Mouse (Mus musculus) mouse embryonic stem cell (cell line): ENCODE measurements at regions not wholly inside any gene's neighbourhood (a gene's known extent, or its start where the extent isn't known, plus 50 kb on each side); places are given as distances from the start of the nearest gene placed in this dataset.

Experiments used
- in situ Hi-C, 2 experiments: fragments of 300-500 bp; cut with MboI; formaldehyde crosslinking; loops; 1 replicate in 1 of 2; 3 replicates in 1 of 2; pipeline ENCODE4 v1.14.3; 2019 to 2020; ENCODE audit warnings: low sequenced_read_pairs in 2 of 2, low pct_unique_long_range_greater_than_20kb in 1 of 2, mixed read lengths in 1 of 2; ENCODE audit not compliant: unreplicated experiment in 1 of 2

DNA sequence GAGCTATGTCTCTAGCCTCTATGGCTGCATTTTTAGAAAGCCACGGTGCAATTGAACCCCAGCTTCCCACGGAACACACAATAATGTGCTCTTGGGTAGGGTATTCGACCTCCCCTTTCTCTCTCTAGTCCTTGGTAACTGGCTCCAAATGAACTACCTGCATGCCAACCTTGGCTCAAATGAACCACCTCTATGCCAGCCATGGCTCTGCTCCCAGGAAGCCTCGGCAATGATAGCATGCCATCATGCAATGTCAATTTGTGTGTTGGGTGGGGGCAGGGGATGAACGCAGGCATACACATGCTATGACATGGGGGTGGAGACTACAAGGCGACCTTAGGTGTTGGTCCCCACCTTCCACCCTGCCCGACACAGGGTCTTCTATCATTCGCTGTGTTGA, 170.5 kb upstream of the Gli2 start:
- in situ Hi-C loops: no loop called here

- in situ Hi-C loops: no loop called here
Observed at GRCm38 (mm10) chr1:119221901-119222300, 168.5 kb upstream of the Gli2 start.

DNA sequence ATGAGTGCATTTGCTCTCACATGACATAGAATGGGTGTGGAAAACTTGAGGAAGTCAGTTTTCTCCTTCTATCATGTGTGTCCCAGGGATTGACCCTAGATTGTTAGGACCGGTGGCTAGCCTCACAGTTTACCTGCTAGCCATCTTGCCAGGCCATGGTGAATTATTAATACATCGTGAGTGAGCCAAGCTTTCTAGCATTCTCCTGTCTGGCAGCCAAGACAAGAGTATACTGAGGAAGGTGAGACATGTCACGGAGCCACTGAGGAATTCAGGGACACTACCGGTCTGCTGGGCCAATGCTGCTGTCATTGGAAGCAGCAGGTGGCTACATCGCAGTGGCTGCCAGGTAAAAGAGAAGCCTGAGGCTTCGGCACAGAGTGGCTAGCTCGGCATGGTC, 167.6 kb upstream of the Gli2 start:
- in situ Hi-C loops: no loop called here

GRCm38 (mm10) chr1:119219817-119220216, 166.4 kb upstream of the Gli2 start:
- in situ Hi-C loops: no loop called here

- in situ Hi-C loops: no loop called here
Observed at GRCm38 (mm10) chr1:119217387-119217786, 164.0 kb upstream of the Gli2 start.

- in situ Hi-C loops: no loop called here
Observed at GRCm38 (mm10) chr1:119209607-119210007, 156.2 kb upstream of the Gli2 start.

GRCm38 (mm10) chr1:119202456-119202855, 149.0 kb upstream of the Gli2 start:
- in situ Hi-C loops: no loop called here

DNA sequence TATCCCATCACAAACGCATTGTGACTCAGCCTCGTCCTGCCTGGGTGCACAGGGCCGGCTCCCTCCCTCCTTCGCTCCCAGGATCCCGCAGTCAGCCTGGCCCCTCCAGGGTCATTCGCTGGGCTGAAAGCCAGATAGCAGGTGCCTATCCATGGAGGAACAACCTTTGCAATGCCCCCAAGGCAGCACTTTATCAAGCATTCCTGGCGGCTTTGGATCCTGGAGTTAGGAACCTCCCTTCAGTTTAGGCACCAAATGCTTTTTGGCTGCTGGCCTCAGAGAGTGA, 143.9 kb upstream of the Gli2 start:
- in situ Hi-C loops: no loop called here

GRCm38 (mm10) chr1:119196674-119197414, 143.4 kb upstream of the Gli2 start:
- in situ Hi-C loops: no loop called here

DNA sequence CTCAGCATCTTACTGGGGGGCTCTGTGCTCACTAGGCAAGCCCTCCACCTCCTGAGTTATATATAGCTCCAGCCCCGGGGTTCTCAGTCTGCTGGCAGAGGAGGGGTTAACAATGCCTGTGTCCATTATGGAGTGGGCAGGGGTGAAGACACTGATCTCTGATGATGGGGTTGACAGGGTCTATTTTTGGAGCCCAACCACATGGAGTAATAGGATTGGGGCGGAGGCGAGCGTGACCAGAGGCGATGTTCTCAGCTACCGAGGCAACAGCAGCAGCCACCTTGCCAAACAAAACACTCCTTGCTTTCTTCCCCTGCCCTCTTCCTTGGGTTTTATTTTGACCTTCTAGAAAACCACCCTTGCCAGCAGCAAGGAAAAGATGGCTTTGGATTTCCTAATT, 141.1 kb upstream of the Gli2 start:
- in situ Hi-C loops: no loop called here

GRCm38 (mm10) chr1:119191177-119191576, 137.8 kb upstream of the Gli2 start:
- in situ Hi-C loops: no loop called here

- in situ Hi-C loops: no loop called here
Observed at GRCm38 (mm10) chr1:119189461-119190066, 136.1 kb upstream of the Gli2 start.

DNA sequence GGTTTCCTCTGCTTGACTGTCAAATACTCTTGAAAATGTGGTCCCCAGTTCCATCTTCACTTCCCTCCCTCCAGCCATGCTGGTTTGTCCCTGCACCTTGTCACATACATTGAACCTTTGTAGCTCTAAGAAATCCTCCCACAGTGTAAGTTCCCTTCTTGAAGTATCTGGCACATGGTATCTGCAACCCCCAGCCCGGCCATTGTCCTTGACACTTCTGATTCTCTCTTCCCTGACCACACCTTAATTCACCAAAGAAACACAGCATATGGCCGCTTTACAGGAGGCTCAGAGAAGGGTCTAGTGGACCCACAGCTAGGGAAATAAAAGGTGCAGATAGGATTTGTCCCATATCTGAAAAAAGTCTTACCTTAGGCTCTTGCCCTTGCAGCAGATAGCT, 133.9 kb upstream of the Gli2 start:
- in situ Hi-C loops: no loop called here

- in situ Hi-C loops: no loop called here
Observed at GRCm38 (mm10) chr1:119186856-119187255, 133.4 kb upstream of the Gli2 start.

DNA sequence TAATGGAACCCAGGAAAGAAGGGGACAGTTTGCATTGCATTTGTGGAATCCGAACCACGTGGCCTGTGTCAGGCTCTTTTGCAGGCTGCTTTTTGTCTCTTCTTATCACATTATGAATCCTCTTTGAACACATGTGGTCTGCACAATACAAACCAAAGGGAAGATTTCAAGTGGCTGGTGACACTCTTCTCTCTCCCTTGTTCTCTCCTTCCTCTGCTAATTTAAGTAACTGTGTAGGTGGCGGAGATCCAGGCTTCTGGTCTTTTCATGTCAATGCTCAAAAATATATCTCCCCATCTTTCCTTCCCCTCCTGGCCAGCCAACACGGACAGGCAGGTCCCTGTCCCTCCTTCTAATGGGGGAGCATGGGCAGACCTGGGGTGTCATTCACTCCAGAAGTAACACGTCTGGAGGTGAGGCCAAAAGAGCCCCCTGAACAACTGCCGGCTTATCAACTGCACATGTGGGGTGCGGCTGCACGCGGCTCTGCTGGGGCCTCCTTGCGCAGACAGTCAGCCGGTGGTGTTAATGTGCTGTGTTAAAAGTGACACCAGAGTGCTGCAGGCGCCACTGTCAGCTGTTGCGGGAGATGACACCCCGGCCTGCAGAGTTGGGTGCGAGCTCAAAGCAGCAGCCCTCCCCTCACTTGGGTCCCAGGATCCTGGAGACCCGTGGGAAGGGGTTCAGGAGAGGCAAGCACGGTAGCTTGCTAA, 130.3 kb upstream of the Gli2 start:
- in situ Hi-C loops: no loop called here

DNA sequence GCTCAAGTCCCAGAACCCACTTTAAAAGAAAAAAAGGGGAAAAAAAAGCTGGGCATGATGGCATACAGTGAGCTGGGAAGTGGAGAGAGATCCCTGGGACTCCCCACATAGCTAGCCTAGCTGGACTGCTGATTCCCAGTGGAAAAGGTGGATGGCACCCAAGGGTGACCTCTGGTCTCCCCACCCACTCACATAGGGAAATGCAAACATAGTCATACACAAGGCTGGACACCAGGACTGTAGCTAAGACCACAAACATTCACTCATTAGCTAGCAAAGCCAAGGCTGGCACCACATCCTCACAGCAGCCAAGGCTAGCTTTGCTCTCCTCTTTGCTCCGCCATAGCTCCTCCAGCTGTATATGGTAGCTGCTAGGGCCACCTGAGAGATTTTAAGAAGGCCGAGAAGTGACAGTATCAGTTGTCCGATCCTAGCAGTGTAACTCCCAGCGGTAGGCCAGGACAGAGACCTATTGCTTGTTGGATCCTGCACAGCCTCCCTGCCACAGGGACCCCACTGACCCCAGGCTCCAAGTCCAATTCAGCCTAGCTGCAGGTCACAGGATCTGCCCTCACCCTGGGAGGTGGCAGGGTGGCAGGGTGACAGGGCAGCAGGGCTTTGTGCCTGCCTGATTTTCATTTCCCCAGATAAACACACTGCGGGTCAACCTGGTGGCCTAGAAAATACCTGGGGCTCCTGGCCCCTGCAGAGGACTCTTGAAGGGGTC, 119.8 kb upstream of the Gli2 start:
- in situ Hi-C loops: no loop called here

DNA sequence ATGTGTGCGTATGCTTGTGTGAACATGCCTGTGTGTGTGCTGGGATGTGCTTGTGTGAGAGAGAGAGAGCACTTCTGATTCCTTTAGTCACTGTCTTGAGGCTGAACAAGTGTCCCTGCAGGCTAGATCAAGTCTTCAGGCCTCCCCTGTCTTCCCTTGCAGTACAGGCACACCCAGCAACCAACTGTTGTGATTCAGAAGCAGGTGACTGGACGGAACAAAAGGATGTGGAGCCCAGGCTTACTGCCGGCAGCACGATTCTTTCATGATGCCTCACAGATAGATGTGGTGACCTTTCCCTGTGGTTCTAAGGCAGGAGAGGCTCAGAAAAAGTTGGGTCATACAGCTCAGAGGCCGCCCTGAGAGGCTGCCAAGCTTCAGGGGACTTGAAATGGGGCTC, 114.0 kb upstream of the Gli2 start:
- in situ Hi-C loops: no loop called here

DNA sequence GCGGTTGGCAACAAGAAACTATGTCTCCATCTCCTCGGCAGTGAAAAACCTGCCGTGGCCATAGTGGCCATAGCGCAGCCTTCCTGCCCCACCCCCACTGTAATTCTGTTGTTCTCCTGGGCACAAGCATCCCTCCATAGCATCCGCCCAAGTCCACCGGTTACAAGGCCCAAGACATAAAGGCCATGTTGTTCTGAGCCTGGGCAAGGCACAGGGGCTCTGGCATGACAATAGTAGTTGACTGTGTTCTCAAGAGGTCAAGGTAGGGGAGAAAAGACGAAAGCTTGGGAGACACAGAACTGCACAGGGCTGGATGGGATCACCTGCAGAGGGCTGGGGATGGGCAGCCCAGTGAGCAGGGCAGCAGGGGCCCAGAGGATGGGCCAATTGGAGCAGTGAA, 112.9 kb upstream of the Gli2 start:
- in situ Hi-C loops: no loop called here

- in situ Hi-C loops: no loop called here
Observed at GRCm38 (mm10) chr1:119164811-119165210, 111.4 kb upstream of the Gli2 start.
